Mouse (Mus musculus) testis, postnatal 14 days (tissue): ENCODE measurements around the gene Pomp.

Experiments used
- DNase-seq: peaks from one replicate; pipeline ENCODE4 v3.0.0; 2021; ENCODE audit warnings: low spot score

Gene Pomp

GRCm38 (mm10) chr5:147902008-147902757, 41.9 kb downstream of the Pomp start:
- DNase-seq, result no peak

GRCm38 (mm10) chr5:147903166-147903565, 42.9 kb downstream of the Pomp start:
- DNase-seq, result no peak

GRCm38 (mm10) chr5:147907144-147907543, 46.9 kb downstream of the Pomp start:
- DNase-seq, result peak; percentile 53

GRCm38 (mm10) chr5:147907851-147908250, 47.6 kb downstream of the Pomp start:
- DNase-seq, result no peak

GRCm38 (mm10) chr5:147910807-147911509, 50.7 kb downstream of the Pomp start:
- peak; percentile 49 for DNase-seq

- DNase-seq, result no peak
Measured at GRCm38 (mm10) chr5:147911744-147912143, 51.5 kb downstream of the Pomp start.

GRCm38 (mm10) chr5:147913241-147913842, 53.1 kb downstream of the Pomp start:
- no peak for DNase-seq

GRCm38 (mm10) chr5:147915038-147915566, 54.8 kb downstream of the Pomp start:
- no peak for DNase-seq

- peak; percentile 43 for DNase-seq
Measured at GRCm38 (mm10) chr5:147916171-147916570, 55.9 kb downstream of the Pomp start.

- DNase-seq, result no peak
Measured at GRCm38 (mm10) chr5:147918044-147918846, 58.0 kb downstream of the Pomp start.

GRCm38 (mm10) chr5:147924621-147925020, 64.4 kb downstream of the Pomp start:
- no peak for DNase-seq
